Mouse (Mus musculus) yolk sac, embryonic 10.5 days (tissue): ENCODE measurements at regions not wholly inside any gene's neighbourhood (a gene's known extent, or its start where the extent isn't known, plus 50 kb on each side); places are given as distances from the start of the nearest gene placed in this dataset.

Source experiments
- DNase-seq: peaks from one replicate; pipeline ENCODE4 v3.0.0-alpha.2; 2017; ENCODE audit warnings: low spot score

DNA sequence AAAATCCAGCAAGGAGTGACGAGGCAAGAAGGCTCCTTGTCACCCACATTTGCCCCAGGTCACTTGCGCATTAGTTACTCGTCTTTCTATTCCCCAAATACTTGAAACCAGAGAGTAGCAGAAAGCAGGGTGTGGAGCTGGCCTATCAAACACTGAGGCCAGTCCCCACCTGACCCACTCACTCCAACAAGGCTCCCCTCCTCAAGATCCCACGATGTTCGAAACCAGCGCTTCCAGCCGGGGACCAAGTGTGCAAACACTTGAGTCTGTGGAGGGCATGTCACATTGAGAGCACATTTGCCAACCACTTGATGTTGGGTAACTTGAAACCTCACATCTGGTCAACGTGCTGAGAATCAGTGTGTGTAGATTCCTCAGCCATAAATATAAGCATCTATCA, 148.4 kb upstream of the Sdk2 start:
- DNase-seq, result no peak

DNA sequence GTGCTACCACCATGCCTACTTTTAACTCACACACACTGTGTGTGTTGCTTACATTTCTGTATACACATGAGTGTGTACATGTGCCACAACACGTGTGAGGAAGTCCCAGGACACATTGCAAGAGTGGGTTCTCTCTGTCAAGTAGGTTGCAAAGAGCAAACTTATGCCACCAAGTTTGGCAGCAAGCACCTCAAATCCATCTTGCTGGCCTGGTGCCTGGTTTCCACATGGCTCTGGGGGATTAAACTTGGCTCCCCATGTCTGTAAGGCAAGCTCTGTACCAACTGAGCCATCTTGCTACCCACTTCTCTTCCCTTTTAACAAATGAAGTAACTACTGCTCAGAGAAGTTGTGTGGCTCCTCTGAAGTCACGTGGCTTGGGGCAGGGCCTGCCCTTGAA, 145.3 kb upstream of the Sdk2 start:
- DNase-seq, result no peak

DNA sequence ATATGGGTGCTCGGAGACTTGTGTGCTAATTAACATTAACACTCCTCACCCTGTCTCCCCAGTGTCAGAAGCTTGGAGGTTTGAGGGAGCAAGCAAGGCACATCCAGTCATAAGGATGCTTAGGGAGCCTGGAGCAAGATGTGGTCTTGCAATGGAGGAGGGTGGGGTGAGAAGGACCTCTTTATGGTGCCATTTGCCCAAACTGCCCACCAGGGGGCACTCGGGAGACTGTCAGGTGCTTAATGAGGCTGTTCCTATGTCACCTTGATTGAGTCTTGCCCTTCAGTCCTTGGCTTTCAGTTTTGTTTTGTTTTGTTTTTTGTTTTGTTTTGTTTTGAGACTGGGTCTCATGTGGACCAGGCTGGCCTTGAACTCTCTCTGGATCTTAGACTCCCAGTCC, 138.3 kb upstream of the Sdk2 start:
- peak; percentile 17 for DNase-seq

DNA sequence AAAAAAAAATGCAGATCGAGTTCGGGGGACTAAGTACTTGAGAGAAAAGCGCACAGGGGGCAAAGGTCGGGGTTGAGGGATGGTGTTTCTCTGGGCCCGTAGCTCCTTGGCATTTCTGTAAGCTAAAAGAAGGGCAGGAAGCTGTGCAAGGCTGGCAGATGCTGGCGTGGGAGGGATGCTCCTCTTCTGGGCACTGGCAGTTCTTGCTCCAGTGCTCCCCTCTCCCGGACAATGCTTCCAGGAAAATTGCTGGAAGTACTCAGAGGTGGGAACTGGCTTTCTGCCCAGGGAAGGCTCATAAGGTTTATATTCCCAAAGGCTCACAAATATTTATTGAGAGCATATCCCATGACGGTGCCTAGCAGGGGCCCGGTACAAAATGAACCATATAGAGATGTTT, 136.6 kb upstream of the Sdk2 start:
- DNase-seq, result no peak

DNA sequence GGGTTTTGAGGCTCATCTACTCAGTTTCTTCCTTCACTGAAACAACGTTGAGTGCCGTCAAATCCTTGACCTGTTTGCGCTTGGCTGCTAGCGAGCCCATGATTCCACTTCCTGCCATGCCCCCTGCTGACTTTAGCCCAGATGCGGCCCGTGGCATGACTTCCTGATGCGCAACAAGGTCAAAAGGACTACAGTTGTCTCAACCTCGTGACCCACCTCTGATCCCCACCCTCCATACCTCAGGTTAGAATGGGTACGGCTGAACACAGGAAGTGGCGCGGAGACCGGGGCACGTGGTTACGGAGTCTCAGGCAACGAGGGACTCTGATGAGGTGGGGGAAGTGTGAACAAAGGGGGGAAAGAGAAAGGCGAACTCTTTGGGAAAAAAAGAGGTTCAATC, 135.6 kb upstream of the Sdk2 start:
- DNase-seq, result no peak

DNA sequence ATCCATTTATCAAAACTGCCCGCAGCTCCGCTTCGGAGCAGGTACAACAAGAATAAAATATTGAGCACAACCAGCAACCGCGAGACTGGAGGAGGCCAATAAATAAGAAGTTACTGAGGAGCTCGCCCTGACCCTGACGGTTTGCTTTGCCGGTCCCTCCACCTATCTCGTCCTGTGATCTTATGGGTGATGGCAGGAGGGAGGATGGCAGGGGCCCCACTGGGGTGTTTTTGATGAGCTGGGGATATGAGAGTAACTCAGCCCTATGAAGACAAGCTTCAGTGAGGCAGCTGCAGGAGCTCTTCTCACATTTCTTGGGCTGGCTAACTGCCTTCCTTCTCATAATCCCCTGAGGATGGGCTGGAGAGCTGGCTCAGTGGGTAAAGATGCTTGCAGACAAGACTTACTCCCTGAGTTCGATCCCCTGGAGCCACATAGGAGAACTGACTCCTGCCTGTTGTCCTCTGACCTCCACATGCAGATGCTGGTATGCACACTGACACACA, 132.3 kb upstream of the Sdk2 start:
- no peak for DNase-seq

DNA sequence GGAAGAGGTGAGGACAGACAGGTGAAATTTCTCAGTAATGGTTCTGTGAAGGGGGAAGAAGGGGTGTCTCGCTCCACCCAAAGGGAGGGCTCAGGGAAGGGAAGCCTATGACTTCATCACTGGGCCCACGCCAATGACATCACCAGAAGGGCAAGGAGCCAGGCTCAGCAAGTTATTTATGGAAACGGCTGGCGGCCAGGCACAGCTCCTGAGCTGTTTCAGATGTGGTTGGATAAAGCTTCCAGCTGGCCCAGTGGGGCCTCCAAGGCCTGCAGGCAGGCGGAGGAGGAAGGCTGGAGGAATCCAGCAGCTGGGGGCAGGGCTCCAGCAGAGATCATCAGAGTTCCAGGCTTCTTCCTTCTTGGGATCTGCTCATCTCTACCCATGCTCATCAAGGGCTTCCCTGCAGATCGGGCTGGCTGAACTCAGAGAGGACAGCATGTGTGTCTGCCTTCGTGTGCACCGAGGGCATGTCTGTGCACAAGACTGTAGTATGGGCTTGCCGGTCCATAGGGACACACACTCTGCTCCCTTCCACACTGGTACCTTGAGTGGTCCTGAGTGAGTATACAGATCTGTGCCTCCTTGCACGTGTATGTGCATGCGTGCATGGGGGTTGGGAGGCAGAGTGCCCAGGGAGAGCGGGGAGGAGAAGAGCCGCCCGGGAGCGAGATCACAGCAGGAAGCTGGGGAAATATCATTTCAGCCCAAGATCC, 131.6 kb upstream of the Sdk2 start:
- DNase-seq, result peak; percentile 67

DNA sequence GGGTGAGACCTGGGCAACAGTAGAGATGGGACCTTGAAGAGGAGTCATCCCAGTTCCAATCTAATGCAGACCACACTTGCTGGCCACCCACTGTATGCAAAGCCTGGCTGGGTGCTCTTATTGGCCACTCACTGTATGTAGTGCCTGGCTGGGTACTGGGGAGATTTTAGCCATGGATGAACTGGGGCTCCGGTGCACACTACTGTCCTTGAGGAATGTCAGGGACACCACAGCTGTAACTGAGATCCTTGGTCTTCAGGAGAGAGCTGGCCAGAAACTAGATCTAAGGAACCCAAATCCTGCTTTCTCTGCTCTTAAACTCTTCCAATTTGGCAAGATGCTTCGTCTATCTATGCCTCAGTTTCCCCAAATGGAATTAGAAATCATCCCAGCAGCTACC, 128.4 kb upstream of the Sdk2 start:
- no peak for DNase-seq

DNA sequence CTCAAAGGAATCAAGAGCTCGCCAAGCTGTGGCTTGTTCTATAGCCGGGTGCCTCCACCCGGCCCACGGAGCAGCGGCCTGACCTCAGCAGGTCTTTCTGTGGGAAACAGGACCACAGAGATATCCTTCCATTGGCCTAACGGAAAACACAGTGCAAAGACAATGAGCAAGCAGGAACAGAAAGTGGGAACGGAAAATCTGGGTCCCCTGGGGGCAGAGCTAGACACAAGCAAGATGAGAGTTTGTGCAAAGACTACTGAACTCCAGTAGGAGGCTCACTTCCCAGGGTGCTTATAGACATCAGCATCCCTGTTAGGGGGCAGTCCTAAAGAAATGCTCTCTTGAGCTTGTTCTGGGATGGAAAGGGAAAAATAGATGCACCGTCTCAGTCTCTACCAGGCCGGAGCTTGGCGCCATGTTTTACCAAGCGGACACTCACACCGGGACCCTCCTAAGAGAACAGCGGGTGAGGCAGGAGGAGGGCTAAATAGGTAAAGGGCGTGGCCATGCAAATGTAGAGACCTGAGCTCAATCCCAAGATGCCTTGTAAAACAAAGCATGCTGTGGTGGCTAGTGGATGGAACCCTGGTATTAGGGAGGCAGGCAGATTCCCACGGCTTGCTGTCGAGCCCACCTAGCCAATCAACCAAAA, 127.3 kb upstream of the Sdk2 start:
- DNase-seq, result peak; percentile 24

DNA sequence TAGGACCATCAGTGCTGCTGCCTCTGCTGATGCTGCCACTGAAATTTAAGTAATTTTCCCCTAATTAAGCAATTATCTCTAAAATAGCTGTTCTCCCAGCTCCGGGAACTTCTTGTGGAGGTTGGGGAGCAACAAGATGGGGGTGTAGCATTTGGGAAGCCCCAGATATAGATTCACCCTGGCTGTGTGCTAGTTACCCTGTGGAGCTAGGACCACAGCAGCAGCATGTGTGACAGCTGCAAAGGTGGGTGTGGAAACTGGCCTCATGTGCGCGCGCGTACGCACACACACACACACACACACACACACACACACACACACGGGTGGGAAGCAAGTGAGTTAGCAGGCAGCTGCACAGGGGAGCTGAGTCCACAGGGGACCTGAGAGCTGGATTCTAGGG, 126.2 kb upstream of the Sdk2 start:
- no peak for DNase-seq

DNA sequence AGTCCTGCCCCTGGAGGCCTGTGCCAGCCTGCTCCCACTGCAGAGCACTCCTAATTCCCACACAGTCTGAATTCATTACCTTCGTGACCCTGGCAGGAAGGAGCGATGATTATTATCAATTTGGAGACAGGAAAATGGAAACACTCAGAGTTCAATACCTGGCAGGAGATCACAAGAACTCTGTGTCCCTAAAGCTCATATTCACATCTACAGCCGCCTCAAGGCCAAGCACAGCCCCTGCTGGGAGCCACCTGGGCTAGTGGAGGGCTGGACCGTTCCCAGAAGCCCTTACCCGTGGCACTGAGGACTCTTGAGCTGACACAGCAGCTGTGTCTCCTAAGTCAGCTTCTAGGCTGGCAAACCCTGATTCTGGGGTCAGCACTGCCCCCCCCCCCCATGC, 124.8 kb upstream of the Sdk2 start:
- no peak for DNase-seq

DNA sequence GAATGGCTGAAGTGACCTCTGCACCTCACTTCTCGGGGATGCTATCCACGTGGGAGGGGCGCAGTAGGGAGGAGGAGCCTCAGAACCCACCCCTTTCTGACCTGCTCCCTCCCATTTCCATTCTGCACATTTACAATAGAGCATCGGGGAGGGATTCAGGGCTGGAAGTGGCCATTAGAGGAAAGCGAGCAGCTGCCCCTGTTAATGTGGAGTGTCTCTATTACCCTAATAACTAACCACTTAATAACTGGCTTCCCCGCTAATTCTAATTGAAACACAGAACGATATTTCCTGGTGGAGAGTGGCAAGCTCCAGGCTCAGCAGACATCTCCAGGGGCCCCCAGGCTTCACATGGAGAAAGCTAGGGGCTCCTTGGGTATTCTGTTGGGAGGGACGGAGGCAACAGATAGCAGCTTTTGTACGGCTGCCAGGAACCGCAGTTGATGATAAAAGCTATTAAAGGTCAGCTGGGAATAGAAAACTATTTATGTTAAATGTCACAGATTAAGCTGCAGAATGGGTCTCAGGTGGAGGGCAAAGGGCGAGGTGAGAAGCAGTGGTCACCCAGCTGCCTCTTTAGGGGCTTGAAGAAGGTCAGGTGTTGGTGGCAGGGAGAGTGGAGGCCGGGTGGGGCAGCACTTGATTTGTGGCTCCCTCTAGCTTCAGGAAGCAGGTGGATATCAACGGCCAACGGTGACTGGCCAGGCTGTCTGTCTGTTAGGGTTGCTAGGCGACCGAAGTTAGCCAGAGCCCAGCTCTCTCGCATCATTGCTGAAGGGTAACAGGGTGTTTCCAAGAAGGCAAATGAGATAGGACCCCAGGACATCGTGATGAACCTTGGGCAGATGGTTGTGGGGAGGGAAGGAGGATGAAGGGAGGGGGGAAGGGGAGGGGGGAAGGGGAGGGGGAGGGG, 118.4 kb upstream of the Sdk2 start:
- DNase-seq, result peak; percentile 9

DNA sequence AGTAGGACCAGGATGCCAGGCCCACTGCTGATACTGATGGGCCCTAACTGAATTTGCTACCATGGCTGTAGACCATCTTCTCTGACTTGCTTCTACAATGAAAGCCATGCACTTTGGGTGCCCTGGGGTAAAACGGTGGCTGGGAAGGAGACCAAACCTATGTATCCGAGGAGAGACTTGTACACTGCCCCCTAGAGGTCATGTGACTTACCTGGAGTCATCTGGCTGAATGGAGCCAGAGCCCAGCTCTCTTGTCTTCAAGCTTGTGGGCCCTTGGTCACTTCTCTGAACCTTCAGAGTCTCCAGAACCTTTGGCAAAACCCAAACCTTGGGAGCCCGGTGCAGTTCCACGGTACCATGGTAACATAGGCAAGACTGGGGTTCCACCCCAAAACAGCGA, 117.6 kb upstream of the Sdk2 start:
- DNase-seq, result no peak

DNA sequence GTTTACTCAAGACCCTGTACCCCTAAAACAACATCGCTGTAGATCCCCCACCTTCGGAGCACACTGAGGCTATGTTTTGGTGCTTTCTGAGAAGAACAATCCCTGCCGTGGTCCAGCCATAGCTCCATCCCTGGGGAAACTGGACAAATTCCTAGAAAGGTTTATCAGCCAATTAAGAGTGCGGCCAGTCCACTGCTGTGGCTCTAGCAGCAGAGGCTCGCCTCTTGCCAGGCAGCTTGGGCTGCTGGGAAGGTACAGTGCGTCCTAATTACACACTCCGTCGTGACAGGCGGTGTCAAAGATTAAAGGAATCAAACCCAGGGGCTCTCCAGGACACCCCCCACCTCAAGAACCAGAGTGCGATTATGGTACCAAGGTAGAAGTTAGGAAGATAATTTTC, 116.4 kb upstream of the Sdk2 start:
- no peak for DNase-seq

DNA sequence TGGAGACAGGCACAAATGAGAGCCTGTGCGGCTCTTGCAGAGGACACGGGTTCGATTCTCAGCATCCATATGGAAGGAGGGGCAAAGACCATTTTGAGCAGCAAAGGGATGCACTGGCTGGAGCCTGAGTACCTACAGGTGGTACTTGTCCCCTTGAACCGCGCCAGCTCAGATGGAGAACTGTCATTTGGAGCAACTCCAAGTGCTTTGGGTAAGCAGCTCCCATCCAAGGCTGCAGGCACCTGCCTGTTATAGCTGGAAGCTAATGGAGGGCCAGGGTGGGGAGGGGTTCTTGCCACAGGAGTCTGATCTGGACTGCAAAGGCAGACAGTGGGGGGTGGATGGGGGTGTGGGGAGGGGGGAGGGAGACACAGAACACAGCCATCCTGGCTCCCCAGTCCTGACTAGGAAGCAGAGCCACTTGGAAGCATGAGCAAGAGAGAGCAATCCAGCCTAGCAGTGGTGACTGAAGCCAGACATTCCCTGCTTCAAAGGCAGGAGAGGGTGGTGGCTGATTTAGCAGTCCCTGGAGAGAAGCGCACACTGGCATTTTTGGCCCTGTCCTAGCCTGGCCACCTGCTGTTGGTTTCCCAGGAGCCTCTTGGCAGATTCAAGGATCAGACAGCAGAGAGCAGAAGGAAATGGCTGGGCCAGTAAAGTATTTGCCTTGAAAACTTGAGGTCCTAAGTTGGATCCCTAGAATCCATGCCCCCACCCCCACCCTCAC, 112.1 kb upstream of the Sdk2 start:
- no peak for DNase-seq

DNA sequence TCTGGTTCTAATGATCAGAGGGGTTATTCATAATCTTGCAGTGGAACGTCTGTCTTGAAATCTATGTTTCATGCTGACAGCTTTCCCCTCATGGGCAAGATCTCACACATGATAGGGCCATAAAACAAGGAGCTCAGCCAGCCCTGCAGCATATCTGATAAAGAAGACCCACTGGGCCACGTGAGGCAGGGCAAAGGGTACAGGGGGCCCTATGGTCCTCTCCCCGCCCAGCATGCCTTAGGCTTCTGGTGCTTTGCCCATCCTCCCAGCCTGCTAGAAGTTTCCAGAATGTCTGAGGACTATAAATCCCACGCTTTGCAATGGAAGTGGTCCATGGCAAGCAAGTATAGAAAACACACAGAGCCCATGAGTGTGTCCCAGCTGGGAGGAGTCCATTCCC, 110.9 kb upstream of the Sdk2 start:
- no peak for DNase-seq

DNA sequence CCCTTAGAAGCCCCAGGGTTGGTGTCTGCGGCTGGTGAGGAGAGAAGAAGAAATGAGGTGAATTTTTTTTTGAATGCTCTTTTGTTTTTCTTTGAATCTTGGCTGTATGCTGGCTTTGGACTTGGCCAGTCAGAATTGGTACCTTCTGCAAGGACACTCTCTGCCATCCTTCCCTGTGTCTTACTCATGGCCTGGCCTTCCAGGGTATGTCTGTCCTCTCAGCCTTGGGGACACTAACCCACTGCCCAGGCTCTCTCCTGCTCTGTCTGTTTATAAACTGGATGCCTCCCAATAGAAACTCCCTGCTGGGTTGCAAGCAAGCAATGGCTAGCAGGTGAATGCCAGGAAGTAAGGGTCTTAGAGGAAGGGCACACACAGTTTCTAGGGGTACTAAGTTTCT, 110.4 kb upstream of the Sdk2 start:
- no peak for DNase-seq

DNA sequence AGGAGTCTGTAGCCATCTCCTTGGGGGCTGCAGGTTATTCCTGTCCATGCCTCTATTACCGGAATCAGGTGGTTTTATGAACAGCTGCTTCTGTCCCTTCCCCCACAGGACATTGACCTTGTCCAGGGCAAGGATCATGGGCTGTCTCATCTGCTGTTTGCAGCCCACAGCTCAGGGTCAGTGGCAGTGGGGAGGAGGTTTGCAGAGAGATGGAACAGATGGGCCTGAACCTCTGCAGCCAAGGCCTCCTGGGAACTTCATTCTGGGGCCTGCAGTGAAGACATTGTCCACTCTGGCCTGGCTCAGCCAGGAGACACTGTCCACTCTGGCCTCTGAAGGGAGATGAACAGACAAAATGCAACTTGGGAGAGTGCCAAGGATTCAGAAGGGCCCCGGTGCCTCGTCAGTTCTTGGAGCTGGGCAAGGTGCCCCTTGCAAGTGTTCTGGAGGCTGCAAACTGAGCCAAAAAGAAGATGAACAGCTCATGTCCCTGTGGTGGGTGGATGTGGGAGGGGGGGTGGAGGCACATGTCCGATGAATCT, 109.9 kb upstream of the Sdk2 start:
- DNase-seq, result no peak

DNA sequence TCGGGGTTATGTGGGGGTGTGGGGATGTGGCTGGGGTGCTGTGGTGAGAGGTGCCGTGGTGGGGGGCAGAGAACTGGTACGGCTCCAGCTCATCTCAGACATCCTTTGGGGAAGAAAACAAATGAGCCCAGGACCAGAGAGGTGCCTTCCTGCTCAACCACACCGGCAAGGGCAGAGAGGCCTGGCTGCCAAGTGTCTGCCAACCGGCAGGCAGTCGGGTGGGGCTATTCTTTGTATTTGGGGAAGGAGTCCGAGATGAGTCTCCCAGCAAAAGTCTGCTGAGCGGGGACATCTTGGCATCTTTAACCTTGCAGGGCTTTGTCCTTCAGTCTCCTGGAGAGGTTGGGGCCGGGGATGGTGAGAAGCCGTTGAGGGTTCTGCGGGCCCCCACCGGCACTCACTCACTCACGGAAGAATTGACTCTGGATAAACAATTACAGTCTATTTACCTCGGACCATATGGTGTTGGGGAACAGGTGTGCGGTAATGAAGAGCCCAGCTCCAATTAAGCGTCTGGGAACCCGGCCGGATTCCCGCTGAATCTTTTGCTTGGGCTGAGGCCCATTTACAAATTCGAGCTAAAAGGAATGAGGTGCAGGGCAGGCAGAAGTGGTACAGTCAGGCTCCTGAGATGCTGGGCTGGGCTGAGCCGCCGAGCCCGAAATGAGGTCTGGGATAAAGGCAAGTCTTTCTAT, 108.7 kb upstream of the Sdk2 start:
- no peak for DNase-seq

DNA sequence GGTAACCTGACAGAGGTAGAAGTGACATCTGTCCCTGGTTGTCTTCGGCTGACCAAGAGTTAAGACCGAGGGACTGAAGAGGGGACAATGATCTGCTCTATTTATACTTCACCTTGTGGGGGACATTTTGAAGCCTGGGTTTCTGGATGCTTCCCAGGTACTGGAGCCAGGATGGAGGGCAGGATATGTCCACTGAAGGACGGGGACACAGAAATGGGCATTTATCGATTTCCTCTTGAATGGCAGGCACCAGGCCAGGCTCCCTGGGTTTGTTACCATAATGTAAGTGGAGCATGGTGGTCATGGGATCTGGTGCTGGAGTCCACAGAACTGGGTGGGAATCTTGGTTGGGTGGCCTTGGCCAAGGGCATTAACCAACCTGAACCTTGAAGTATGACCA, 108.0 kb upstream of the Sdk2 start:
- no peak for DNase-seq

DNA sequence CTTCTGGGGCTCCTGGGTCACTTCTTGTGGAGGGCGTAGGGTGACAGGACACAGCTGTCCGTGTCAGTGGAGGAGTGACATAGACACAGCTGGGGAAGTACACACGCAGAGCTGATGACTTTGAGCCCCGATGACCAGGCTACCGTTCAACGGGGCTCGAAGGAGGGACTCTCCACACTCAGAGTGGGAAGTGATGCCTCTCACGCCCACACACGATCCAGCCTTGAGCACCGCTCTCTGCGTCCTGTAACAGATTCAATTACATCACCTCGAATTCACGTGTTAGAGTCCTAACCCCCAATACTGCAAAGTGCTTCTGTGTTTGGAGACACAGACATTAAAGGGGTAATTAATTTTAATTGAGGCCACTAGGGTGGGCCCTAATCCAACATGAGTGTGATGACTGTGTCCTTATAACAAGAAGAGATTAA, 101.4 kb upstream of the Sdk2 start:
- no peak for DNase-seq
